Mouse (Mus musculus): ENCODE measurements at regions not wholly inside any gene's neighbourhood (a gene's known extent, or its start where the extent isn't known, plus 50 kb on each side); places are given as distances from the start of the nearest gene placed in this dataset.

DNA sequence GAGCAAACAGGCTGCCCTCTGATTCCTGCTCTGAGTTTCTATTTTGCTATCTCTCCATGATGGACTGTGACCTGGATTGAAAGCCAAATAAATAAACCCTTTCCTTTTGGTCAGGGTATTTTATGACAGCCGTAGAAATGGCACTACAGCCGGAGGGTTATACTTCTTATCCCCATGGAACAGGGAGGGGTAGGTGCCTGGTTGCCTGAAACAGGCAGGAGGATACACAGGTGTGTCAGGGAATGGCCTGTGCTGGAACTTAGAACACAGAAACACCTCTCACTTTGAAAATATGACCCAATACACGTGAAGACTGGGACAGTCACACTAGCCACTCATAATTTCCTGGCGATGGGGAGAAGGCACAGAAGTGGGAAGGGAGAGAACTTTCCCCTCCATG lies 200.1 kb downstream of the Gm7361 start:
- TF ChIP-seq CTCF (conservative IDR thresholded peaks at IDR 0.05; ENCODE audit: insufficient read depth, insufficient read length, low read depth, low read length) = no peak
- no peak for TF ChIP-seq POLR2A (IDR thresholded peaks at IDR 0.05; ENCODE audit: low read depth, low read length)
